Mouse (Mus musculus): ENCODE data around the gene Mical3. TPM values are rescaled to one million over a fixed set of nuclear protein-coding genes. Genes with fewer than 3 reads are reported as not detected.

Mical3 gene
- total RNA-seq, 1 experiment, result 30.0 TPM

GRCm38 (mm10) chr6:121031370-121031769 lies 99.4 kb downstream of the Mical3 start:
- H3K36me3 ChIP-seq (ENCODE audit: control insufficient read depth, insufficient read depth, low read length, poor library complexity, severe bottlenecking), result peaks cover 13% of the 10 kb centered on the region; the same call in 1 of the 2 replicates
- no peak overlapping the region for H3K9ac ChIP-seq (ENCODE audit: insufficient read depth, low read depth, low read length, poor library complexity, severe bottlenecking)
- H3K9me3 ChIP-seq (ENCODE audit: control insufficient read depth, insufficient read depth, low read depth, low read length), result no peaks in the 10 kb centered on the region
- no peak for DNase-seq (ENCODE audit: low read depth, low spot score)
- no peak overlapping the region for H3K4me3 ChIP-seq (ENCODE audit: insufficient read depth in 1 of 2, low read depth in 1 of 2, low read length in 2 of 2, poor library complexity in 1 of 2, severe bottlenecking in 1 of 2)
- in situ Hi-C loops (cut with MboI; ENCODE audit: low sequenced_read_pairs in 2 of 2, unreplicated experiment in 2 of 2), result no loop called here
- no peak overlapping the region for H3K27ac ChIP-seq (ENCODE audit: insufficient read depth, low read depth, low read length, poor library complexity, severe bottlenecking)
- H3K4me1 ChIP-seq (ENCODE audit: control insufficient read depth in 2 of 2, insufficient read depth in 2 of 2, low read length in 2 of 2, poor library complexity in 1 of 2), result 0 out of 4 replicates have a peak, but pooled peaks cover 0 to 1% of the 10 kb centered on the region in 2 experiments
- TF ChIP-seq MAFK (IDR thresholded peaks at IDR 0.05; ENCODE audit: insufficient read depth, low read depth, low read length), result no peak
- no peak for TF ChIP-seq ZC3H11A (IDR thresholded peaks at IDR 0.05; ENCODE audit: borderline replicate concordance, low read depth, low read length)
- no peak for TF ChIP-seq HCFC1 (IDR thresholded peaks at IDR 0.05; ENCODE audit: borderline replicate concordance, insufficient read depth, low read length)
- TF ChIP-seq ZNF384 (IDR thresholded peaks at IDR 0.05; ENCODE audit: low read depth, low read length), result no peak
- TF ChIP-seq CHD2 (IDR thresholded peaks at IDR 0.05; ENCODE audit: low read depth, low read length), result no peak

- Histone ChIP-seq H3K9ac (ENCODE audit: insufficient read depth, low read depth, low read length, poor library complexity, severe bottlenecking) (no peak overlapping the region), H3K9me3 (ENCODE audit: control insufficient read depth, insufficient read depth, low read depth, low read length) (no peaks in the 10 kb centered on the region), H3K4me1 (ENCODE audit: control insufficient read depth in 2 of 2, insufficient read depth in 2 of 2, low read length in 2 of 2, poor library complexity in 1 of 2) (0 out of 4 replicates have a peak, but pooled peaks cover 0 to 1% of the 10 kb centered on the region in 2 experiments), H3K4me3 (ENCODE audit: insufficient read depth in 1 of 2, low read depth in 1 of 2, low read length in 2 of 2, poor library complexity in 1 of 2, severe bottlenecking in 1 of 2) (no peak overlapping the region), H3K36me3 (ENCODE audit: control insufficient read depth, insufficient read depth, low read length, poor library complexity, severe bottlenecking) (peaks cover 12% of the 10 kb centered on the region; the same call in 1 of the 2 replicates), H3K27ac (ENCODE audit: insufficient read depth, low read depth, low read length, poor library complexity, severe bottlenecking) (no peak overlapping the region)
- in situ Hi-C loops (cut with MboI; ENCODE audit: low sequenced_read_pairs in 2 of 2, unreplicated experiment in 2 of 2), result no loop called here
- DNase-seq (ENCODE audit: low read depth, low spot score), result no peak
- TF ChIP-seq ZC3H11A (IDR thresholded peaks at IDR 0.05; ENCODE audit: borderline replicate concordance, low read depth, low read length) (no peak), HCFC1 (IDR thresholded peaks at IDR 0.05; ENCODE audit: borderline replicate concordance, insufficient read depth, low read length) (no peak), MAFK (IDR thresholded peaks at IDR 0.05; ENCODE audit: insufficient read depth, low read depth, low read length) (no peak), ZNF384 (IDR thresholded peaks at IDR 0.05; ENCODE audit: low read depth, low read length) (no peak), CHD2 (IDR thresholded peaks at IDR 0.05; ENCODE audit: low read depth, low read length) (no peak)
Measured at GRCm38 (mm10) chr6:121029897-121030589, 100.8 kb downstream of the Mical3 start.

- in situ Hi-C loops (cut with MboI; ENCODE audit: low sequenced_read_pairs in 2 of 2, unreplicated experiment in 2 of 2), result no loop called here
- H3K27ac ChIP-seq (ENCODE audit: insufficient read depth, low read depth, low read length, poor library complexity, severe bottlenecking), result no peak overlapping the region
- H3K4me1 ChIP-seq (ENCODE audit: control insufficient read depth in 2 of 2, insufficient read depth in 2 of 2, low read length in 2 of 2, poor library complexity in 1 of 2), result 0 out of 4 replicates have a peak, but pooled peaks cover 0 to 1% of the 10 kb centered on the region in 2 experiments
- H3K36me3 ChIP-seq (ENCODE audit: control insufficient read depth, insufficient read depth, low read length, poor library complexity, severe bottlenecking), result peaks cover 9% of the 10 kb centered on the region; the same call in 1 of the 2 replicates
- no peak overlapping the region for H3K9ac ChIP-seq (ENCODE audit: insufficient read depth, low read depth, low read length, poor library complexity, severe bottlenecking)
- no peaks in the 10 kb centered on the region for H3K9me3 ChIP-seq (ENCODE audit: control insufficient read depth, insufficient read depth, low read depth, low read length)
- no peak for DNase-seq (ENCODE audit: low read depth, low spot score)
- TF ChIP-seq ZNF384 (IDR thresholded peaks at IDR 0.05; ENCODE audit: low read depth, low read length) (no peak), MAFK (IDR thresholded peaks at IDR 0.05; ENCODE audit: insufficient read depth, low read depth, low read length) (no peak), HCFC1 (IDR thresholded peaks at IDR 0.05; ENCODE audit: borderline replicate concordance, insufficient read depth, low read length) (no peak), ZC3H11A (IDR thresholded peaks at IDR 0.05; ENCODE audit: borderline replicate concordance, low read depth, low read length) (no peak), CHD2 (IDR thresholded peaks at IDR 0.05; ENCODE audit: low read depth, low read length) (no peak)
- no peak overlapping the region for H3K4me3 ChIP-seq (ENCODE audit: insufficient read depth in 1 of 2, low read depth in 1 of 2, low read length in 2 of 2, poor library complexity in 1 of 2, severe bottlenecking in 1 of 2)
Measured at GRCm38 (mm10) chr6:121028514-121028913, 102.3 kb downstream of the Mical3 start.

GRCm38 (mm10) chr6:121027314-121027713 lies 103.5 kb downstream of the Mical3 start:
- no peak for DNase-seq (ENCODE audit: low read depth, low spot score)
- H3K9me3 ChIP-seq (ENCODE audit: control insufficient read depth, insufficient read depth, low read depth, low read length), result no peaks in the 10 kb centered on the region
- TF ChIP-seq HCFC1 (IDR thresholded peaks at IDR 0.05; ENCODE audit: borderline replicate concordance, insufficient read depth, low read length) (no peak), CHD2 (IDR thresholded peaks at IDR 0.05; ENCODE audit: low read depth, low read length) (no peak), MAFK (IDR thresholded peaks at IDR 0.05; ENCODE audit: insufficient read depth, low read depth, low read length) (no peak), ZNF384 (IDR thresholded peaks at IDR 0.05; ENCODE audit: low read depth, low read length) (no peak), ZC3H11A (IDR thresholded peaks at IDR 0.05; ENCODE audit: borderline replicate concordance, low read depth, low read length) (no peak)
- in situ Hi-C loops (cut with MboI; ENCODE audit: low sequenced_read_pairs in 2 of 2, unreplicated experiment in 2 of 2), result no loop called here
- H3K36me3 ChIP-seq (ENCODE audit: control insufficient read depth, insufficient read depth, low read length, poor library complexity, severe bottlenecking), result peaks cover 13% of the 10 kb centered on the region; the same call in 1 of the 2 replicates
- no peak overlapping the region for H3K4me3 ChIP-seq (ENCODE audit: insufficient read depth in 1 of 2, low read depth in 1 of 2, low read length in 2 of 2, poor library complexity in 1 of 2, severe bottlenecking in 1 of 2)
- H3K9ac ChIP-seq (ENCODE audit: insufficient read depth, low read depth, low read length, poor library complexity, severe bottlenecking), result no peak overlapping the region
- 0 out of 4 replicates have a peak, but pooled peaks cover 0 to 1% of the 10 kb centered on the region in 2 experiments for H3K4me1 ChIP-seq (ENCODE audit: control insufficient read depth in 2 of 2, insufficient read depth in 2 of 2, low read length in 2 of 2, poor library complexity in 1 of 2)
- H3K27ac ChIP-seq (ENCODE audit: insufficient read depth, low read depth, low read length, poor library complexity, severe bottlenecking), result no peak overlapping the region

All from ES-E14 (cell line).